Mouse (Mus musculus) c-Kit-positive CD71-negative TER-119-negative erythroid progenitor cells, embryonic 14.5 days (primary cell): ENCODE data around the gene Lat.

Experiments
- DNase-seq: peaks from one replicate; pipeline ENCODE4 v3.0.0-alpha.2; 2013; ENCODE audit warnings: low read depth

Gene Lat

DNA sequence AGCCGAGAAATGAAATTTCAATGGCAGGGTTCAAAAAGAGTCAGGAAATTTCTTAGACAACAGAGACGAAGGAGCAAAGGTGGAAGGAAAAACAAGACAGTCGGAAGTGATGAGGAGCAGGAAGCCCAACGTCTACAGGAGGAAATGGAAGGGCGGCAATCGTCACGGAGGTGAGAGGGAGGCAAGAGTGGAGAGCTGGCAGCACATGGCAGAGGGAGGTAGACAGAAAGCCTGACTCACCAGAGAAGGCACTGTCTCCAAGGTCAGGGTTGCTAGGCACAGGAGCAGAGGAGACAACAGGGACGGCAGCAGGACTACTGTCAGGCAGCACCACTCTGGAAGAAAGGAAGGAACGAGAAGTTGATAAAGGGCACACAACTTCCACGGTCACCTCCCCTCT, 1.7 kb downstream of the Lat start:
- DNase-seq, result no peak

DNA sequence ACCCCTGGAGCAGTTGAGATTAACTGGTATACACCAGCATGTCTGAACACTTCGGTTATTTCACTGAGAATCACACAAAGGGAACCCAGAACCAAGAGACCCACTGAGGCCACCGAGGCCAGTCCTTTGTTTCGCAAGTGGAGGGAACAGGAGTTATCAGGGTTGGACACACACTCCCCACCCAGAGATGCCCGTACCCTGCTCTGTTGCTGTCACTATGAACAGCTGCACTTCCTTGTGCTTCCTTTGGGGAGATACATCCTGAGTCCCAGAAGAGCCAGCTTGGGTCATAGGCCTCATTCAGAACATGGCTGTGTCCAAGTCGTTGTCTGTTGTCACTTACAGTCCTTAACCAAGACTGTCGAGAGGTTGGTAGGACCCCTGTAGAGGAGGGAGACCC, 6.3 kb downstream of the Lat start:
- no peak for DNase-seq

DNA sequence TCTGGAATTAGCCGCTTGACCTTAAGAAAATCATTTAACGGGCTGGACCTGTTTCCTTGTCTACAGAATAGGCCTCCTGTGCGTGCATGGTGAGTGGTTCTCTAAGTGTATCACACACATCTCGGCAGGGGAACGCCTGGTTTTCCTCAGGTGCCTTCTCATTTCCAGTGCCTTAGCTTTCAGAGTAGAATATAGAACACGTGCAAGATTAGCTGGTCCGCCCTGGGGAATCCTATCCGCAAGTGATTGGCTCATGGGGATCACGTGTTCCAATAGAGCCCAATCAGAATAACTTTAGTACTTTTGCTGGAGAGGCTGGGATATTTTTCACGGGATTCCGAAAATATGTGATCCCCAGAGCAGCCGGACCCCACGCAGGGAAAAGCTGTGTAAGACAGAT, 10.3 kb downstream of the Lat start:
- DNase-seq, result no peak

DNA sequence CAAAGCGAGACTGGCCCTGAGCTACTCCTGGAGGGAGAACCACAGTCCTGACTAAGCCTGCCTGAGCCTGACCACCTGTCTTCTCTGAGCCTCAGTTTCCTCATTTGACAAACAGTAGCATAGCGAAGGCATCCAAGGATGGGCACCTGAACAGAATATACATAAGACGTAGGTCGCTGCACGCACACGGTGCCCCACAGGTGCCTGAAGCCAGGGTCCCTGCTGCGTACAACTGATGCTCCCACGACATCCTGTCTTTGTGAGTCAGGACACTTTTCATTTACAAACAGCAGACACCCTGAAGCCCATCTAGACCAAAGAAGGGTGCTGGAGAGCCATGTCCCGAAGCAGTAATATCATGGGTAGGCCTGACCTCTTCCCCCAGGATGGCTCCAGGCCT, 11.0 kb downstream of the Lat start:
- DNase-seq, result no peak

DNA sequence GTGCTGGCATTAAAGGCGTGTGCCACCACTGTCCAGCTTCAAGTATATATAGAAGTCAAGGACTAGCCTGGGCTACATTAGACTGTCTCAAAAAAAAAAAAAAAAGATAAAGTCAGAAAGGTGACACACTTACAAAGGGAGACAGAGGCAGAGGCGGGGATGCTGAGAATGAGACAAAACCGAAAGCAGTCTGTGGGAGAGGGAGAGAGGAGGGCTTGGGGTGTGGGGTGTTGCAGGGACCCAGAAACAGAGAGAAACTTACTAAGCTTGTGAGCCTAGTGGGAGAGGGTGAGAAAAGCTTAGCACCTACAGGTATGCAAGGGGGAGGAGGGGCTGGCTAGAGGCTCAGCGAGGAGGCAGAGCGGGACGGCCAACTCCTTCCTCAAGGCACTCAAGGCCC, 11.5 kb downstream of the Lat start:
- DNase-seq, result no peak

DNA sequence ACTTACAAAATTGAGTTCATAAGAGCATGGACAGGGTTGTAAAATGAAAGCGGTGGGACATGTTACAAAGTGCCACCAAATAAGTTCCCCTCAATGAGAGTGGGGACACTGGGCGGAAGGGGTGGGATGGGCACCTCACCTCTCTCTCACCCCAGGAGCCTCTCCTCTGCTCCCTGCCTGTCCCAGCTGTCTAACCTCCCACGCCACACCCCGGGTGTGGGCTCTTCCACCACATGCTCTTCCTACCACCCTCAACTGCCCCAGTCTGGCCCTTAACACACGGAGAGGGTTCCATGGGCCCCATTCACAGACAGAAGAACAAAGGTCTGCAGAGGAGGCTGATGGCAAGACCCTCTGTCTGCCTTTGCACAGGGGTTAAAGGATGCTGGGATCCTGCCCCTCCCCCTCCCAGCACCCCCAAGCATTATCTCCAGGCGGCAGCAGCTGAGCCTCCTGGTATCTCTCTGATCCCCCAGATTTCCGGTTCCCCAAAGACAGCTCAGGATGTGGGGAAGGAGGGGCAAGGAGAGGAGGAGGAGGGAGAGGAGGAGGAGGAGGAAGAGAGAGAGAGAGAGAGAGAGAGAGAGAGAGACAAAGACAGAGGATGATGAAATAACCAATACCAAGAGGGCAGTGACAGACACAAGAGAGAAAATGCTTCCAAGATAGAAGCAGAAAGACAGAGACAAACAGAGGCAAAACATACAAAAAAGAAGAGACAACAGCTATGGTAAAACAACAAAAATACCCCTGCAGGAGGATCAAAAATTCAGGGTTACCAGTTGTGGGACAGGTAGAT, 12.4 kb downstream of the Lat start:
- no peak for DNase-seq

DNA sequence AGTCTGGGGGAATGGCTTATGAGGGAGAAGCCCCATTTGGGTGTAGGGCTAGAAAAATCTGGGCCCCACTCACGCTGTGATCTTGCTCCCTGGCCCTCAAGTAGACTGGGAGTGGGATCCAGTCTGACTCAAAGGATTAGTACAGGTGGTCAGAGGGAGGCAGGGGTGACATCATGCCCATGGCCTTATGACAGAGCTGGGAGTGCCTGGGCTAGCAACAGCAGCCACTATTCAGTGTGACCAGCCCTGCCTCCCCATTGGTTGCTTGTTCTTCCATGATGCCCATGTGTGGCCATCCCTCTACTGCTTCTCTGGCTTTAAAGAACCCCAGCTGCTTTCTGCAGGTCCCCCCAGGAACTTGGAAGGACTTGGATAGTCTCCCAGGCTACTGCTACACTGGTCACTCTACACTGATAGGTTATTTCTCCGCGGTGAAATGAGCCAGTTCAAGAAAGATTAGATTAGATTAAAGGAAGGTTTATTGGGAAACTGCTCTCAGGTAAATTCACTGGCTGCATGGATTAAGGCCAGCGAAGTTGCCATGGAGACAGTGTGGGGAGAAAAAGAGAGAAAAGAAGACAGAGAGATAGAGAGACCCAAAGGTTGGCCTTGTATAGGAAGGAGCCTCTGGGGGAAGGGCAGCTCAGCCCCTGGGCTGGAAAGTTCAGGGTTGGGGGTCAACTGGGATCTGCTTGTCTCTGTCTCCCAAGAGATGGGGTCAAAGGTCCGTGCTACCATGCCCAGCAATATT, 13.3 kb downstream of the Lat start:
- DNase-seq, result no peak

DNA sequence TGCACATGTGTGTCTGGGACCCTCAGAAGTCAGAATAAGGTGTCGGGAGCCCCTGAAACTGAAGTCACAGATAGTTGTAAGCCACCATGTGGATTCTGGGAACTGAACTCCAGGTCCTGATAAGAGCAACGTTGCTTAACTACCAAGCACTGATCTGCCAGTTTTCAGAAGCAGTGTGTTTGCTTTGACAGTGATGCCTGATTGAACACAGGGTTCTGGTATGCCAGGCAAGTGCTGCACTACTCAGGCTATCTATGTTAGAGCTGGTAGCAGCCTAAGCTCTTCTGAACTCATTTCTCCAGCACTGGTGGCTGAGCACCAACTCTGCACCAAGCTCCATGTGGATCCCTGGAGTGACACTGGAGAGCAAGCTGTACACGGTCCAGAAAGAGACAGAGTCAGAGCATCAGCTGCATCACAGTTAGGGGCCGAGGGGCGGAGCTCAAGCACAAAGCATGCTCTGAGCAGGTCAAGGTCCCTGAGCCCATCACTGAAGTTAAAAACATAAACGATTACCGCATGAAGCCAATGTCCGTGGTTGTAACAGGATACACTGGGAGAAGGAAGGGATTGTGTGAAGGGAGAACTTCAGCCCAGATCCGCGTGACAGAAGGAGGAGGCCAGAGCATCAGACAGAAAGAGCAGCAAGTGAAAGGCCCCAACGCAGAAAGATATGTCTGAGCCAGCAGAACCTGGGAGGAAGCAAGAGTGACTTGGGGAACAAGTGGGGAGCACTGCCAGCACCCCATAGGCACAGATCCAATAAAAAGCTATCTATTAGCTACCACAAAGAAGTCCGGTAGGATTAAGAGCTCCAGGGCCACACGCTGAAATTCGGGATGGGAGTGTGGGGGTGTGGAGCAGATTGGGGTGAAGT, 14.4 kb downstream of the Lat start:
- no peak for DNase-seq

DNA sequence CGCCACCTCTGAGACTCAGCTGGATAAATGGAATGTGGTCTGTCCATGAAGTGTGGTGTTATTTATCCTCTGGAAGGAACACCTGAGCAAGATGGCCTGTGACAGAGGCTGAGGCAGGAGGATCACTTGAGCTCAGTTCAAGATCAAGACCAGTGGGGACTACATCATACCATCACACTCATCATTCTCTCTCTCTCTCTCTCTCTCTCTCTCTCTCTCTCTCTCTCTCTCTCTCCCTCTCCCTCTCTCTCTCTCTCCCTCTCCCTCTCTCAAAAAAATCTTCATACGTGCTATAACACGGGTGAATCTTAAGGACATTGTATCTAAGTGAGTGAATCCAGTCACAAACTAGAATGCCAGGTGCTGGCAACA, 15.4 kb downstream of the Lat start:
- no peak for DNase-seq

DNA sequence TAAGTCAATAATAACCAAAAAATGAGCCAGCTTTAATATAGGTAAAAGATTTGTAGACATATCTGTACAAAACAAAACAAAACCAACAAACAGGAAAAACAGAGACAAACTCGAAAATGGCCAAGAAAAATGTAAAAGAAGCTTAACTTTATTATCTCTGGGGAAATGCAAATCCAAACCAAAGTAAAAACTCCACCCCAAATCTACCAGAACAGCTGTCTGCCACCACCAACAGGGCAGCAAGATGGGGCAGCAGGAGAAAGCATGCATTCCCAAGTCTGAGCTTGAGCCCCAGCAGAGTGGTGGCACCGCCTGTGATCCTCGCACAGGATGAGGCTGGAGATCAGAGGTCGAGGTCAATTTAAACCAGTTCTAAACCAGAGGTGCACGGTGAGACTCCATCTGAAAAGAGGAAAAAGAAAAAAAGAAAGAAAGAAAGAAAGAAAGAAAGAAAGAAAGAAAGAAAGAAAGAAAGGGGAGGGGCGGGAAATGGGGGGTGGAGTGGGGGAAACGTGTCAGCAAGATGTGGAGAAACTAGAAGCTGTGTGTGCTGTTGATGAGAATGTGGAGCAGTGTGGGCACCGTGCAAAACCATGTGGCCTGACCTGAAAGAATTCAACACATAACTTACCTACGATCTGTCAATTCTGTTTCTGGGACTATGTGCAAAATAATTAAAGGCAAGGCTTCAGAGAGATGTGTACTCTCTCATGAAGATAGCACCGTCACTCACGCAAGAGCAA, 15.9 kb downstream of the Lat start:
- DNase-seq, result no peak

DNA sequence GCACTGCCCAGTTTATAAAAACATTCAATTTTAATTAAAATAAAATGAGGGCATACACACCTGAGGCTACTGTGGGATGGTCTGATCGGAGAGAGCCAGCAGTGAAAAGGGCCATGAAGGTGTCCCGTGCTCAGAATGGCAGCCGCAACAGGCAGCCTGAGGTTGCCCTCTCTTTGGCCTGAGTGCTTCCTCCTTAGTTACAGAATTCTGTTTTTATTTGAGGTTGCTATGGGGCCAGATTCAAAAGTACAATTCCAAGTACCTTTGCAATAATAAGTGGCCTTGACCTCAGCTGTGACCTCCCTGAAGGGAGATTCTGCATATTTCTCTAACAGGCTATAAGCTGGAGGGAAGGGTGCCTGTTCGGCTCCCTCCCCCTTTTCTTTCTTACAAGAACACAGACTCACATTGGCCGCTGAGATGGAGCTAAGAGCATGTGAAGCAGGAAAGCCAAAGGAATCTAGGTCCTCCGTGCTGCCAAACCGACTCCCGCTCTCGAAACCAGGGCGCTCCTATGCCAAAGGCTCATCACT, 17.9 kb downstream of the Lat start:
- DNase-seq, result no peak

DNA sequence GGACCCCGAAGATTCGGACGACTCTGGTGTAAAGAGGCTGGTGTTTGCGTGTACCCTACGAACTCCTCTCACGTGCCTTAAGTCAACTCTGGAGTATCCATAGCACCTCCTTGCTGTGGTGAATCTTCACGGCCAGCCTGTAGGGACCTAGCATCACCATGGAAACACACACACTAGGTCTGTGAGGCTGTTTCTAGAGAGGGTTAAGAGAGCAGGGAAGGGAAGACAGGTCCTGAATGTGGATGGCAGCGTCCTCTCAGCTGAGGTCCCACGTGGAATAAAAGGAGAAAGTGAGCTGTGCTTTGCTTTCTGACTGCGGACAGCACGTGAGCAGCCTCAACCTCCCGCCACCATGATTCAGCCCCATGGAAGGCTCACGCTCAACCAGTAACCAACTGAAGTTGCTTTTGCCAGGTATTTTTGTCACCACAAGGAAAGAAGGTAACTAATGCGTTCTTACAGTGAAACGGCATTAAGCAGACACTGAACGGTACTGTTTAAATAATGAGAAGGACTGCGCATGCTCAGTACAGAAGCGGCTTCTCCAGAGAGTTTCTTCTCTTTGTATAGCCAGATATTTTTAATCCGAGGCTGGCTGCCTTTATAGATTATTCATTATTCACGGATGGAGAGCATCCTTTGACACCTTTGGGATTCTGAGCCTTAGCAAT, 18.5 kb downstream of the Lat start:
- no peak for DNase-seq

DNA sequence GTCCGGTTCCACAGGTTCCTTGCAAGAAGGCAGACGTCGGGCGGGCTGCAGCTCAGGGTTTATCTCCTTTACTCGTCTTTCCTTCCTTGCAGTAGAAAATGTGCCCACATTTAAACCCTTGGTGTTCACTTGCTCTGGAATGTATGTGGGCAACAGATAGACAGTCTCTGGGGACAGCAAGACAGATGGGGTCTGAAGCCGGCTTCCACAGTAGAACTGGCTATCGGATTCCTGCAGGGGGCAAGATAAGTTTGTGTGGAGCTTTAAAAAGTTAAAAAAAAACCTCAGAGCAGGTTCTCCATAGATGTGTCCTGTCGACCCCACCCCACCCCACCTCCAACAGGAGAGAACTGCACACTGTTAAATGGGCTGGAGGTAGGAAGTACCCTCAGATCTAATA, 21.1 kb downstream of the Lat start:
- no peak for DNase-seq

DNA sequence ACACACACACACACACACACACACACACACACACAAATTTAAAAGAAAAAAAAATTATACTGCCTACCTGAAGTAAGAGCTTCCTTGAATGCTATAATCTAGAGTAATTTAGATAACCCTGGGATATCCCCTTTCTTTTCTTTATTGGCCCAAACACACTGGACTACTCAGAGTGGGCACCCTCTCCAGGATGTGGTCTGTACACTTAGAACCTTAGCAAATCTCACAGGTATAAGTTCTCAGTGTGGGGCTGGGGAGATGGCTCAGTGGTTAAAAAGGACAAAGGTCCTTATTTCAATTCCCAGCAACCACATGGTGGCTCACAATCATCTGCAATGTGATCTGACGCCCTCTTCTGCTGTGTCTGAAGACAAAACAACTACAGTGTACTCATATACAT, 22.3 kb downstream of the Lat start:
- DNase-seq, result no peak

DNA sequence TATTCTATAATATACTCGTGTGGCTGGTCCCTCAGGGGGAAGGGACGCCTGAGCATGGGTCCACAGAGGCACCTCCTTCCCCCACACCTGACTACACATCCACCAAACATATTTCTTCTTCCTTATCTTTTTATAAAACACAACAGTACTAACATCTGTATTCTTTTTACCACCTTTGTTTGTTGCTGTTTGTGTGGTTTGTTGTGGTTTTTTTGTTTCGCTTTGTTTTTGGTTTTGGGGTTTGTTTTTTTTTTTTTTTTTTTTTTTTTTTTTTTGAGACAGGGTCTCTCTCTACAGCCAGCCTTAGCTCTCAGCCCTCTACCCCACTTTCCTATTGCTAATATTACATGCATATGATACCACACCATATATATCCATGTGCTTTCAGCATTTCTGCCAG, 23.4 kb downstream of the Lat start:
- no peak for DNase-seq

DNA sequence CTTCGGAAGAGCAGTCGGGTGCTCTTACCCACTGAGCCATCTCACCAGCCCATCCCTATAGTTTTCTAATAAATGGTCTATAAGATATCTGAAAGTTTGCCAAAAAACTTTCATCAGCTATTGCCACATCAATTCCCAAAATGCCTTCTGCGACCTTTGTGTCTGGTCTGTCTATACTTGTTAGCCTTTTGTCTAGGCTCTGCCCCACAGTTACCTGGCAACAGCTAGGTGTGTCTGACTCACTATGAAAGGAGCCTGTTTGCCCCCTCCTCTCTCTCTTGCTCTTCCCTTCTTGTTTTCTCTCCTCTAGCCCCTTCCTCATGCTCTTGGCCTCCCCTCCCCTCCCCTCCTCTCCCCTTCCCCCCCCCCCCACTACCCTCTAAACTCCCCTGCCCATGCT, 23.8 kb downstream of the Lat start:
- no peak for DNase-seq

DNA sequence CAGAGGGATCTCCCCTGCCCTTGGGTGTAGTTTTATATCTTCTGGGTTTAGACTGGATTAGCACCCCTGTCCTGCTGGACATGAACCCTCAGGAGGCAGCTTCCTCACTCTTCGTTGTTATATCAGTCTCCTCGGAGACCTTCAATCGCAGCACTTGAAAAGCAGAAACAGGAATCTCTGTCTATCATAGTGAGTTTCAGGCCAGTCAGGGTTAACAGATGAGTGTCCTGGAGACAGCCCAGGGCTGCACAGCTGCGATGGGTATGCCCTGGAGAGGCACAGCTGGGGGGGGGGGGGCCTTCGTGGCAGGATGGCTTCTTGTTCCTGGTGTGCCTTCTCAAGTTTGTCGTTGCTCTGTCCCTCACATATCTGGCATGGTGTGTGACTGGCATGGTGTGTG, 28.5 kb downstream of the Lat start:
- DNase-seq, result no peak

DNA sequence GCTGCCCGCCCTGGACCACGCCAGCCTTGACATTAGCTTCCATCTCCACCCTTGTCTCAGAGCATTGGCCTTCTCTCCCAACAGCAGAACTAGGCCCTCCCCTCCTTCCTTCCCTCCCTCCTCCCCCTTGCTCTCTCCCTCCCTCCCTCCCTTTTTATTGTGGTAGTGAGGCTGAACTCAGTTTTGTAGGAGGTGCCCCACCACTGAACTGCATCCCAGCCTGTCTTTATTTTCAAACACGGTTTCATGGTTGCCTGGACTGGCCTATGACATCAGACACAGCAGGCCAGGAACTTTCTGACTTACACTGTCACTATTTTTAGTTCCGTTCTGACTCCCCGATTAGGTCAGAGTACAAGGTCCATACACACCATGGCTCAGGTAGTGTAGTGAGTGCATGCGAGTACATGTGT, 29.2 kb downstream of the Lat start:
- no peak for DNase-seq

DNA sequence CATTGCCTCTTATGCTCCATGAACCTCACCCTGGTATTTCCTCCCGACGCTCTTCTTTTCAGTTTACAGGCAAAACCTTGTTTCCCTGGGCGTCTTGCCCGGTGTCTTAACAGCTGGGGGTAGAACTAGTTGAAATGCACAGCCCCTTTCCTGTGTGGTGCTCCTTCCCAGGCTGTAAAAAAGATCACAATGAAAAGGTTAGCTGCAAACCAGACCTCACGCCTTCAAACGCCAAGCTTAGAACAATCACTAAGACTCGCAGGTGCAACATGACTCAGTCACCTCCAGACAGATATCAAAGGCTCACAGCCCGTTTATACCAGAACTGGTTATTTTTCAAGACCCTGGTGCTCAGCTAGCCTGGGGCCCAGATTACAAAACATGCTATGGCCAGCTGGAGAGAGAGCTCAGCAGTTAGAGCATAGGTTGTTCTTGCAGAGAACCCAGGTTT, 29.8 kb downstream of the Lat start:
- no peak for DNase-seq

DNA sequence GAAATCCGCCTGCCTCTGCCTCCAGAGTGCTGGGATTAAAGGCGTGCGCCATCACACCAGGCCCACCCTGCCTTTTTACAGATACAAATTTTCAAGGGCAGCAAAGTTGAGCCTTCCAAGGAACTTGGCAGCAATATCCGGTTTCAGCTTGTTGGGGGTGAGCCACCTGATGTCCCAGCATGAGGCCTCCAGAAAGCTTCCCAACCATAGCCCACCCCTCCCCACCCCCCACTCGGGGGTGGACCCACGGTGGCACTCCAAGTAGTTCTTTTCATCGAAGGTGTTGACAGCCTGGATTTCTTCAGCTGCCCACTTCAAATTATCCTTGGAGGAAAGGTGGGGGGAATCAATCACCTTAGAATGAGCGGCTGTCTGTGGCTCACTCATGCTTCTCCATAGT, 30.5 kb downstream of the Lat start:
- DNase-seq, result no peak

DNA sequence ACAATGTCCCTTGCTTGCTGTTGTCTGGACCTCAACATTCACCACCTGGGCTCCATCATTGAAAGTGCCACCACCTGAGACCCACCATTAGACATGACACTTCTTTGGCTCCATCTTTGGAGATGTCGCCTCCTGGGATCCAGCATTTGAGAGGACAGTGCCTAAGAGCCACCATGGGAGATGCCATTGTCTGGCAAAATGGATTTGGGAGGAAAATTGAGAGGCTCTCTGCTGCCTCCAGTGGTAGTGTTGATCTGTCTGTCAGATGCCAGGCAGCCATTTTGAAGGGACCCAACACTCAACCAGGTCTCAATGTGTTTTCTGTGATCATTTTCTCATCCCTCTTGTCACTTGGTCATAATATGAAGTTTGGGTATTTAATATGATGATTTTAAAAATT, 33.8 kb downstream of the Lat start:
- DNase-seq, result no peak
